In the genomic region with DNA sequence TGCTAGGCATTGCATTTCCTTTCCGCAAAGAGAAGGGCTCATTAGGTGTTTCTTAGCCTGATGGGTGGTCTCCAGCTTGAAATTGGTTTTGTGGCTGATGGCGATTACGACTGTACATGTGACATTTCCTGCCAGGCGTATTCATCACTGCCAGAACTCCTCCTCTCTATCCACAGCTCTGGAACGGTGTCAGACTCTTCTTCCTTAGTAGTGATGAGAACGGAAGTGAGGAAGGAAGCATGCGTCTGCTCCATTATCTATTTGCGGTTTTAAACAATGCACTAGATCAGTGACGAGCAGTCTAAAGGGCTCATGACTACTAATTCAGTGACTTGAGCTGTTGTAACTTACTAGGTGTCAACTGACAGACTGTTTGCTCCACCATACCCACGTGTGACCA, we compare ENCODE assay signal across 14 mouse cellular contexts.
A peak's percentile ranks its signal among the peaks of the same experiment; 100 is the strongest.
DNase-seq lines count a peak whose midpoint lies in the region; ATAC-seq lines count a peak whose summit lies in the region.
"Had no signal": no experiment of that assay in that cellular context is flagged by ENCODE, and none has a peak within 500 bp of the region (broad histone marks: within the 10 kb centered on the region; RNA-seq: fewer than 3 reads in every experiment).

No protein-coding gene starts in this region.

- H3K36me3 ChIP-seq in heart, embryonic 13.5 days = no peaks in the 10 kb centered on the region
- H3K36me3 ChIP-seq in kidney, embryonic 16.5 days (ENCODE audit: insufficient read depth, low read length) = no peaks in the 10 kb centered on the region
- H3K36me3 ChIP-seq in lung, embryonic 16.5 days (ENCODE audit: control insufficient read depth, insufficient read depth, low read length) = no peaks in the 10 kb centered on the region
- H3K36me3 ChIP-seq in forebrain, embryonic 10.5 days (replicated peaks) = no peaks in the 10 kb centered on the region
- H3K36me3 ChIP-seq: liver, embryonic 15.5 days; midbrain, embryonic 12.5 days had no signal

- no peak overlapping the region for H3K9ac ChIP-seq in heart, embryonic 13.5 days
- no peak overlapping the region for H3K9ac ChIP-seq in kidney, embryonic 16.5 days (replicated peaks; ENCODE audit: low read length)
- no peak overlapping the region for H3K9ac ChIP-seq in lung, embryonic 16.5 days (ENCODE audit: low read length)
- H3K9ac ChIP-seq: liver, embryonic 15.5 days; midbrain, embryonic 12.5 days had no signal

- no peak overlapping the region for H3K4me3 ChIP-seq in heart, embryonic 13.5 days
- no peak overlapping the region for H3K4me3 ChIP-seq in kidney, embryonic 16.5 days (ENCODE audit: low read length)
- H3K4me3 ChIP-seq in brown adipose tissue, adult 24 weeks (ENCODE audit: insufficient read depth, low read depth, low read length) = no peak overlapping the region
- no peak overlapping the region for H3K4me3 ChIP-seq in lung, embryonic 16.5 days (ENCODE audit: low read length)
- no peak overlapping the region for H3K4me3 ChIP-seq in forebrain, embryonic 10.5 days
- H3K4me3 ChIP-seq: liver, embryonic 15.5 days; midbrain, embryonic 12.5 days had no signal

- H3K27ac ChIP-seq in heart, embryonic 13.5 days (replicated peaks) = 0 out of 2 replicates have a peak overlapping the region, but pooled peaks have one; percentile 26
- no peak overlapping the region for H3K27ac ChIP-seq in kidney, embryonic 16.5 days (ENCODE audit: low read length)
- peak overlapping the region; percentile 39; the same call in 1 of the 2 replicates for H3K27ac ChIP-seq in brown adipose tissue, adult 24 weeks (replicated peaks; ENCODE audit: low read depth, low read length)
- no peak overlapping the region for H3K27ac ChIP-seq in lung, embryonic 16.5 days (ENCODE audit: low read length)
- no peak overlapping the region for H3K27ac ChIP-seq in forebrain, embryonic 10.5 days
- H3K27ac ChIP-seq: liver, embryonic 15.5 days; midbrain, embryonic 12.5 days had no signal

- no peak for DNase-seq in heart, adult 11 months
- DNase-seq in kidney, postnatal 36 days = peak; percentile 8 to 24
- no peak for DNase-seq in frontal cortex, postnatal 14 days (ENCODE audit: low spot score in 2 of 2)
- no peak for DNase-seq in forebrain, embryonic 10.5 days (ENCODE audit: extremely low spot score, low spot score)
- DNase-seq: adrenal gland, postnatal 10 days; cerebellum, postnatal 14 days; right cerebral cortex, postnatal 25 days; thymus, adult 18-20 months had no signal

- WGBS in heart, embryonic 13.5 days = 53% methylated on average over 10 of the region's 10 CpGs
- 70% methylated on average over 10 of the region's 10 CpGs for WGBS in kidney, embryonic 16.5 days
- WGBS in lung, embryonic 16.5 days = 38% methylated on average over 10 of the region's 10 CpGs
- 88% methylated on average over 10 of the region's 10 CpGs for WGBS in forebrain, embryonic 10.5 days

- no peak overlapping the region for H3K4me2 ChIP-seq in heart, embryonic 13.5 days
- no peak overlapping the region for H3K4me2 ChIP-seq in kidney, embryonic 16.5 days (replicated peaks; ENCODE audit: low read depth, low read length)
- H3K4me2 ChIP-seq in lung, embryonic 16.5 days (ENCODE audit: low read depth, low read length) = no peak overlapping the region
- H3K4me2 ChIP-seq: liver, embryonic 15.5 days; midbrain, embryonic 12.5 days had no signal

- H3K9me3 ChIP-seq in heart, embryonic 13.5 days = 0 out of 2 replicates have a peak, but pooled peaks cover 3% of the 10 kb centered on the region
- no peaks in the 10 kb centered on the region; the same call in 1 of the 2 replicates for H3K9me3 ChIP-seq in kidney, embryonic 16.5 days (ENCODE audit: low read length)
- H3K9me3 ChIP-seq in lung, embryonic 16.5 days (ENCODE audit: control insufficient read depth, low read length) = no peaks in the 10 kb centered on the region
- no peaks in the 10 kb centered on the region for H3K9me3 ChIP-seq in forebrain, embryonic 10.5 days
- H3K9me3 ChIP-seq: liver, embryonic 15.5 days; midbrain, embryonic 12.5 days had no signal

- H3K27me3 ChIP-seq in heart, embryonic 13.5 days (replicated peaks) = no peaks in the 10 kb centered on the region; the same call in 1 of the 2 replicates
- H3K27me3 ChIP-seq in kidney, embryonic 16.5 days (ENCODE audit: insufficient read depth, low read length) = 0 out of 2 replicates have a peak, but pooled peaks cover 5% of the 10 kb centered on the region
- H3K27me3 ChIP-seq in lung, embryonic 16.5 days (ENCODE audit: control insufficient read depth, insufficient read depth, low read depth, low read length) = no peaks in the 10 kb centered on the region
- H3K27me3 ChIP-seq in forebrain, embryonic 10.5 days (ENCODE audit: poor library complexity, severe bottlenecking) = no peaks in the 10 kb centered on the region
- H3K27me3 ChIP-seq: liver, embryonic 15.5 days; midbrain, embryonic 12.5 days had no signal

- no peak for ATAC-seq in heart, embryonic 13.5 days (ENCODE audit: extremely low read depth, insufficient number of reproducible peaks, low FRiP score, low TSS enrichment)
- no peak for ATAC-seq in kidney, embryonic 16.5 days (ENCODE audit: low FRiP score, low TSS enrichment)
- ATAC-seq in lung, embryonic 16.5 days (ENCODE audit: low read depth) = peak; percentile 26; the same call in 1 of the 2 replicates

- H3K4me1 ChIP-seq in heart, embryonic 13.5 days = peaks cover 4% of the 10 kb centered on the region; the same call in 1 of the 2 replicates
- 0 out of 2 replicates have a peak, but pooled peaks cover 4% of the 10 kb centered on the region for H3K4me1 ChIP-seq in kidney, embryonic 16.5 days (ENCODE audit: insufficient read depth, low read length)
- H3K4me1 ChIP-seq in brown adipose tissue, adult 24 weeks (ENCODE audit: control insufficient read depth, insufficient read depth, insufficient read length, low read length) = peaks cover 3% of the 10 kb centered on the region; the same call in 1 of the 2 replicates
- H3K4me1 ChIP-seq in lung, embryonic 16.5 days (replicated peaks; ENCODE audit: control insufficient read depth, insufficient read depth, low read length) = peaks cover 3% of the 10 kb centered on the region; the same call in 1 of the 2 replicates
- no peaks in the 10 kb centered on the region for H3K4me1 ChIP-seq in forebrain, embryonic 10.5 days
- H3K4me1 ChIP-seq: liver, embryonic 15.5 days; midbrain, embryonic 12.5 days had no signal

Comparison
In these comparisons a context has a peak if more than half of its experiments do, and no peak if none do; other contexts are left out.
1. H3K27ac ChIP-seq: peak in heart, embryonic 13.5 days (single experiment) and brown adipose tissue, adult 24 weeks (single experiment); none in kidney, embryonic 16.5 days (single experiment), lung, embryonic 16.5 days (single experiment) and forebrain, embryonic 10.5 days (single experiment).
2. DNase-seq: peak in kidney, postnatal 36 days (2 of 2); none in heart, adult 11 months (single experiment), frontal cortex, postnatal 14 days (0 of 2) and forebrain, embryonic 10.5 days (single experiment).